Mouse (Mus musculus) retina, postnatal 7 days (tissue): ENCODE measurements around the gene Zfp229.
A peak's percentile ranks its signal among the peaks of the same experiment; 100 is the strongest.
"Not testable (repeated sequence)": the region's sequence is repeated elsewhere in the genome, so short reads cannot be mapped to it uniquely, and the experiment has no call there.

Experiments used
- DNase-seq: peaks from one replicate; pipeline ENCODE4 v3.0.0-alpha.2; 2012; ENCODE audit warnings: low read depth, low spot score

Gene Zfp229

GRCm38 (mm10) chr17:21730495-21730894, at the start of gene Zfp229:
TSS of gene Zfp229 (plus strand) at chr17:21730795.
- DNase-seq, result not testable (repeated sequence)

- DNase-seq, result no peak
Measured at GRCm38 (mm10) chr17:21691560-21691959, 39.0 kb upstream of the Zfp229 start, which contains the start of gene Gm10226. TSS of gene Gm10226 (plus strand) at chr17:21691860.

- DNase-seq, result no peak
Measured at GRCm38 (mm10) chr17:21693342-21693741, 37.3 kb upstream of the Zfp229 start.

- no peak for DNase-seq
Measured at GRCm38 (mm10) chr17:21696073-21696472, 34.5 kb upstream of the Zfp229 start.

- DNase-seq, result no peak
Measured at GRCm38 (mm10) chr17:21702281-21703240, 28.0 kb upstream of the Zfp229 start.

GRCm38 (mm10) chr17:21703414-21703813, 27.2 kb upstream of the Zfp229 start:
- DNase-seq, result no peak

GRCm38 (mm10) chr17:21707343-21707996, 23.1 kb upstream of the Zfp229 start, which contains the start of gene Zfp760:
TSS of gene Zfp760 (plus strand) at chr17:21707741.
- DNase-seq, result peak; percentile 49

- DNase-seq, result no peak
Measured at GRCm38 (mm10) chr17:21708401-21708800, 22.2 kb upstream of the Zfp229 start.

GRCm38 (mm10) chr17:21733049-21733448, 2.5 kb downstream of the Zfp229 start:
- no peak for DNase-seq

GRCm38 (mm10) chr17:21733529-21734031, 3.0 kb downstream of the Zfp229 start:
- peak; percentile 65 for DNase-seq

- DNase-seq, result no peak
Measured at GRCm38 (mm10) chr17:21752791-21753190, 22.2 kb downstream of the Zfp229 start.

GRCm38 (mm10) chr17:21753342-21754208, 23.0 kb downstream of the Zfp229 start:
- no peak for DNase-seq

- no peak for DNase-seq
Measured at GRCm38 (mm10) chr17:21770336-21770735, 39.7 kb downstream of the Zfp229 start.

- DNase-seq, result no peak
Measured at GRCm38 (mm10) chr17:21792256-21792655, 61.7 kb downstream of the Zfp229 start.

GRCm38 (mm10) chr17:21801373-21801772, 70.8 kb downstream of the Zfp229 start:
- not testable (repeated sequence) for DNase-seq
